Mouse (Mus musculus): Measurements from ENCODE around the gene Gtpbp6.
"Not testable (repeated sequence)": the region's sequence is repeated elsewhere in the genome, so short reads cannot be mapped to it uniquely, and the experiment has no call there.

The Gtpbp6 gene

GRCm38 (mm10) chr5:110100921-110101631 lies 6.9 kb downstream of the Gtpbp6 start:
- peak; percentile 66 for DNase-seq (ENCODE audit: low spot score)

- peak; percentile 50 for DNase-seq (ENCODE audit: low spot score)
These were observed 8.1 kb downstream of the Gtpbp6 start, which contains the start of gene Plcxd1 for GRCm38 (mm10) chr5:110099656-110100580. TSS of gene Plcxd1 (plus strand) at chr5:110099969.

- DNase-seq (ENCODE audit: low spot score), result no peak
These were observed 9.0 kb downstream of the Gtpbp6 start for GRCm38 (mm10) chr5:110098991-110099477.

GRCm38 (mm10) chr5:110094847-110095213 lies 13.2 kb downstream of the Gtpbp6 start:
- DNase-seq (ENCODE audit: low spot score), result no peak

GRCm38 (mm10) chr5:110094030-110094846 lies 13.8 kb downstream of the Gtpbp6 start, which contains the start of gene Gm35315:
TSS of gene Gm35315 (minus strand) at chr5:110094420.
- DNase-seq (ENCODE audit: low spot score), result peak; percentile 96

GRCm38 (mm10) chr5:110091546-110091945 lies 16.5 kb downstream of the Gtpbp6 start:
- no peak for DNase-seq (ENCODE audit: low spot score)

GRCm38 (mm10) chr5:110086161-110086866 lies 21.7 kb downstream of the Gtpbp6 start:
- no peak for DNase-seq (ENCODE audit: low spot score)

- DNase-seq (ENCODE audit: low spot score), result no peak
These were observed 25.0 kb downstream of the Gtpbp6 start for GRCm38 (mm10) chr5:110082961-110083360.

GRCm38 (mm10) chr5:110072413-110072812 lies 35.6 kb downstream of the Gtpbp6 start, which contains the start of gene Gm17655:
TSS of gene Gm17655 (minus strand) at chr5:110072513.
- not testable (repeated sequence) for DNase-seq (ENCODE audit: low spot score)

- DNase-seq (ENCODE audit: low spot score), result peak; percentile 88
These were observed 50.2 kb downstream of the Gtpbp6 start for GRCm38 (mm10) chr5:110057637-110058408.
